Mouse (Mus musculus) liver, embryonic 11.5 days (tissue): Measurements from ENCODE around the gene Olfr791. TPM values are rescaled to one million over a fixed set of nuclear protein-coding genes. Genes with fewer than 3 reads are reported as not detected.

Experiments
- ATAC-seq: fragments of 200-750 bp; cut with Nextera tagmentation; replicated peaks from 2 replicates; pipeline ENCODE4 v1.8.0; 2017; ENCODE audit warnings: moderate number of reproducible peaks, mild to moderate bottlenecking, moderate TSS enrichment, moderate library complexity; ENCODE audit not compliant: low FRiP score
- DNase-seq: peaks from one replicate; pipeline ENCODE4 v3.0.0-alpha.2; 2017; ENCODE audit warnings: low spot score
- H3K27ac ChIP-seq: fragments of 300-500 bp; sonication (generic); 2 replicates; pipeline ENCODE4 v1.5.1; 2014; ENCODE audit warnings: mild to moderate bottlenecking, low read depth, low read length, control low read depth
- H3K27me3 ChIP-seq: fragments of 300-500 bp; sonication (generic); replicated peaks from 2 replicates; pipeline ENCODE4 v1.6.1; 2014; ENCODE audit warnings: low read length, mixed read lengths; ENCODE audit not compliant: control insufficient read depth, insufficient read depth
- H3K36me3 ChIP-seq: fragments of 300-500 bp; sonication (generic); 2 replicates; pipeline ENCODE4 v1.6.1; 2014; ENCODE audit warnings: mild to moderate bottlenecking, low read length, moderate library complexity, mixed read lengths; ENCODE audit not compliant: control insufficient read depth, insufficient read depth
- H3K4me1 ChIP-seq: fragments of 300-500 bp; sonication (generic); replicated peaks from 2 replicates; pipeline ENCODE4 v1.6.1; 2014; ENCODE audit warnings: low read length, mixed read lengths; ENCODE audit not compliant: control insufficient read depth, insufficient read depth
- H3K4me2 ChIP-seq: fragments of 300-500 bp; sonication (generic); 2 replicates; pipeline ENCODE4 v1.6.1; 2014; ENCODE audit warnings: mild to moderate bottlenecking, control low read depth, moderate library complexity
- H3K4me3 ChIP-seq: fragments of 300-500 bp; sonication (generic); 2 replicates; pipeline ENCODE4 v1.5.1; 2014; ENCODE audit warnings: low read depth, low read length, control low read depth
- H3K9ac ChIP-seq: fragments of 300-500 bp; sonication (generic); 2 replicates; pipeline ENCODE4 v1.6.1; 2014; ENCODE audit warnings: low read depth, low read length, control low read depth
- H3K9me3 ChIP-seq: fragments of 300-500 bp; sonication (generic); 2 replicates; pipeline ENCODE4 v1.6.1; 2016; ENCODE audit warnings: low read length, inconsistent platforms, mixed read lengths; ENCODE audit not compliant: control insufficient read depth
- WGBS: fragments of 180-500 bp; shearing (Covaris S2); extraction: QIAGEN DNeasy Blood & Tissue Kit; methylation state at CpG from one replicate; pipeline ENCODE4 v1.1.7; 2014; 5-methylcytosine and 5-hydroxymethylcytosine counted together
- polyA plus RNA-seq: library from polyadenylated mRNA; unstranded; fragments of >200 nt; fragmentation: Nextera tagmentation; extraction: Ambion mirVana; gene quantifications from 2 replicates; pipeline ENCODE4 v1.2.1, GENCODE M21; 2014

Gene Olfr791
- polyA plus RNA-seq, 1 experiment from 2014 or later = not detected

DNA sequence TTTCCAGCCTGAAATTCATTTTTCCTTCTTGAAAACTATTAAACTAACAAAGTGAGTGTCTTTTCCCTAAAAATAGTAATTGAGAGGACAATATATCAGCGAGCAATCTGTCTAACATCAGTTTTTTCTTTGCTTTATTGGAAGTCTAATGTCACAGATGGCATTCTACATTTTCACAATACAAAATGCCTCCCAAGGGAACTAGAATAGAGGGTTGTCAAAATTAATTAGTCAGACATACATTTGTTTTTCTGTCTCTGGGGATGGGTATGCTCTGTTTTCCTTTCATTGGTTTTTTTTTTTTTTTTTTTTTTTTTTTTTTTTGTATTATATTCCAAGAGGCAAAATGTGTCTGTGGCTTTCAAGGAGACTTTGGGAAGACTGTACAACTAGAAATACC is 55.5 kb downstream of the Olfr791 start:
- no peaks in the 10 kb centered on the region for H3K27me3 ChIP-seq
- ATAC-seq (no peak), DNase-seq (no peak)
- no peaks in the 10 kb centered on the region for H3K9me3 ChIP-seq
- no peak overlapping the region for H3K27ac ChIP-seq
- H3K4me2 ChIP-seq = no peak overlapping the region
- no peaks in the 10 kb centered on the region for H3K4me1 ChIP-seq
- no peak overlapping the region for H3K4me3 ChIP-seq
- no peaks in the 10 kb centered on the region for H3K36me3 ChIP-seq
- 62% methylated on average over 1 of the region's 1 CpGs for WGBS
- H3K9ac ChIP-seq = no peak overlapping the region

Other genes with a start within 250 kb of the Olfr791 start
- gene Olfr780, start 203.7 kb upstream of the Olfr791 start, polyA plus RNA-seq = not detected in 2 replicates
- not detected in 2 replicates for gene Olfr781, start 192.9 kb upstream of the Olfr791 start, polyA plus RNA-seq
- gene Olfr782, start 172.9 kb upstream of the Olfr791 start, polyA plus RNA-seq = not detected in 2 replicates
- gene Olfr784, start 137.7 kb upstream of the Olfr791 start, polyA plus RNA-seq = 0.07 TPM in 1 of 2 replicates, not detected in the other
- not detected in 2 replicates for gene Olfr785, start 116.4 kb upstream of the Olfr791 start, polyA plus RNA-seq
- gene Olfr786, start 94.5 kb upstream of the Olfr791 start, polyA plus RNA-seq = not detected in 2 replicates
- not detected in 2 replicates for gene Olfr787, start 59.9 kb upstream of the Olfr791 start, polyA plus RNA-seq
- not detected in 2 replicates for gene Olfr788, start 50.8 kb upstream of the Olfr791 start, polyA plus RNA-seq
- gene Olfr789, start 37.0 kb upstream of the Olfr791 start, polyA plus RNA-seq = not detected in 2 replicates
- not detected in 2 replicates for gene Olfr790, start 23.3 kb upstream of the Olfr791 start, polyA plus RNA-seq
- not detected in 2 replicates for gene Olfr792, start 17.4 kb downstream of the Olfr791 start, polyA plus RNA-seq
- gene Olfr794, start 45.9 kb downstream of the Olfr791 start, polyA plus RNA-seq = not detected in 2 replicates
- not detected in 2 replicates for gene Olfr796, start 90.8 kb downstream of the Olfr791 start, polyA plus RNA-seq
- gene Olfr798, start 106.1 kb downstream of the Olfr791 start, polyA plus RNA-seq = not detected in 2 replicates
- gene Olfr799, start 115.7 kb downstream of the Olfr791 start, polyA plus RNA-seq = not detected in 2 replicates
- gene Olfr800, start 135.9 kb downstream of the Olfr791 start, polyA plus RNA-seq = not detected in 2 replicates
- gene Olfr801, start 152.1 kb downstream of the Olfr791 start, polyA plus RNA-seq = not detected in 2 replicates
- gene Olfr802, start 166.4 kb downstream of the Olfr791 start, polyA plus RNA-seq = not detected in 2 replicates
- not detected in 2 replicates for gene Olfr803, start 172.5 kb downstream of the Olfr791 start, polyA plus RNA-seq
- gene Olfr804, start 181.4 kb downstream of the Olfr791 start, polyA plus RNA-seq = not detected in 2 replicates
- gene Olfr805, start 207.6 kb downstream of the Olfr791 start, polyA plus RNA-seq = not detected in 2 replicates
- gene Olfr806, start 220.1 kb downstream of the Olfr791 start, polyA plus RNA-seq = not detected in 2 replicates
- gene Olfr807, start 236.0 kb downstream of the Olfr791 start, polyA plus RNA-seq = not detected in 2 replicates
- not detected in 2 replicates for gene Olfr808, start 243.7 kb downstream of the Olfr791 start, polyA plus RNA-seq